Mouse (Mus musculus): ENCODE results near the gene Man1c1. TPM values are rescaled to one million over a fixed set of nuclear protein-coding genes. Genes with fewer than 3 reads are reported as not detected.

The Man1c1 gene
- polyA plus RNA-seq, 1 experiment from 2014 or later = 1.2 TPM

- Histone ChIP-seq H3K9ac (no peak overlapping the region), H3K4me2 (no peak overlapping the region), H3K27me3 (no peaks in the 10 kb centered on the region), H3K4me1 (replicated peaks) (0 out of 2 replicates have a peak, but pooled peaks cover 2% of the 10 kb centered on the region), H3K9me3 (replicated peaks) (no peaks in the 10 kb centered on the region), H3K27ac (no peak overlapping the region), H3K4me3 (replicated peaks) (no peak overlapping the region), H3K36me3 (no peaks in the 10 kb centered on the region)
- WGBS (ENCODE audit: insufficient replicate concordance) = 46% methylated on average over 13 of the region's 13 CpGs
- DNase-seq = no peak
- ATAC-seq (ENCODE audit: low read depth) = no peak
Observed at GRCm38 (mm10) chr4:134618810-134619488, 85.1 kb downstream of the Man1c1 start.

- no peaks in the 10 kb centered on the region for H3K4me1 ChIP-seq (replicated peaks)
- H3K27ac ChIP-seq = no peak overlapping the region
- WGBS (ENCODE audit: insufficient replicate concordance) = 79% methylated on average over 4 of the region's 4 CpGs
- H3K4me3 ChIP-seq (replicated peaks) = no peak overlapping the region
- ATAC-seq (ENCODE audit: low read depth) (no peak), DNase-seq (no peak)
- H3K4me2 ChIP-seq = no peak overlapping the region
- H3K9me3 ChIP-seq (replicated peaks) = no peaks in the 10 kb centered on the region
- H3K27me3 ChIP-seq = no peaks in the 10 kb centered on the region
- no peaks in the 10 kb centered on the region for H3K36me3 ChIP-seq
- H3K9ac ChIP-seq = no peak overlapping the region
Observed at GRCm38 (mm10) chr4:134617779-134618178, 86.3 kb downstream of the Man1c1 start.

- H3K36me3 ChIP-seq = no peaks in the 10 kb centered on the region
- 80% methylated on average over 15 of the region's 15 CpGs for WGBS (ENCODE audit: insufficient replicate concordance)
- no peak overlapping the region for H3K4me2 ChIP-seq
- no peak overlapping the region for H3K9ac ChIP-seq
- H3K27ac ChIP-seq = no peak overlapping the region
- no peaks in the 10 kb centered on the region for H3K9me3 ChIP-seq (replicated peaks)
- ATAC-seq (ENCODE audit: low read depth) = no peak
- H3K4me3 ChIP-seq (replicated peaks) = no peak overlapping the region
- H3K27me3 ChIP-seq = no peaks in the 10 kb centered on the region
- DNase-seq = no peak
- peaks cover 6% of the 10 kb centered on the region; the same call in 1 of the 2 replicates for H3K4me1 ChIP-seq (replicated peaks)
Observed at GRCm38 (mm10) chr4:134615929-134616625, 88.0 kb downstream of the Man1c1 start.

GRCm38 (mm10) chr4:134612070-134612667 is 91.9 kb downstream of the Man1c1 start:
- DNase-seq = no peak
- H3K9me3 ChIP-seq (replicated peaks) = no peaks in the 10 kb centered on the region
- peak; percentile 47; the same call in 1 of the 2 replicates for ATAC-seq (ENCODE audit: low read depth)
- peaks cover 6% of the 10 kb centered on the region; the same call in 1 of the 2 replicates for H3K4me1 ChIP-seq (replicated peaks)
- H3K27me3 ChIP-seq = no peaks in the 10 kb centered on the region
- no peak overlapping the region for H3K9ac ChIP-seq
- 47% methylated on average over 16 of the region's 16 CpGs for WGBS (ENCODE audit: insufficient replicate concordance)
- no peak overlapping the region for H3K4me2 ChIP-seq
- H3K36me3 ChIP-seq = no peaks in the 10 kb centered on the region
- no peak overlapping the region for H3K27ac ChIP-seq
- no peak overlapping the region for H3K4me3 ChIP-seq (replicated peaks)

GRCm38 (mm10) chr4:134610616-134611015 is 93.5 kb downstream of the Man1c1 start:
- 78% methylated on average over 3 of the region's 3 CpGs for WGBS (ENCODE audit: insufficient replicate concordance)
- Histone ChIP-seq H3K9me3 (replicated peaks) (no peaks in the 10 kb centered on the region), H3K4me3 (replicated peaks) (no peak overlapping the region), H3K36me3 (no peaks in the 10 kb centered on the region), H3K27me3 (no peaks in the 10 kb centered on the region), H3K9ac (no peak overlapping the region), H3K4me2 (no peak overlapping the region), H3K4me1 (replicated peaks) (peaks cover 17% of the 10 kb centered on the region), H3K27ac (no peak overlapping the region)
- no peak for ATAC-seq (ENCODE audit: low read depth)
- DNase-seq = no peak

- Histone ChIP-seq H3K4me3 (replicated peaks) (no peak overlapping the region), H3K27ac (no peak overlapping the region), H3K27me3 (peaks cover 7% of the 10 kb centered on the region; the same call in 1 of the 2 replicates), H3K4me1 (replicated peaks) (peaks cover 32% of the 10 kb centered on the region), H3K36me3 (no peaks in the 10 kb centered on the region), H3K4me2 (no peak overlapping the region), H3K9me3 (replicated peaks) (no peaks in the 10 kb centered on the region), H3K9ac (no peak overlapping the region)
- no peak for DNase-seq
- 52% methylated on average over 5 of the region's 5 CpGs for WGBS (ENCODE audit: insufficient replicate concordance)
- no peak for ATAC-seq (ENCODE audit: low read depth)
Observed at GRCm38 (mm10) chr4:134607679-134608078, 96.4 kb downstream of the Man1c1 start.

GRCm38 (mm10) chr4:134606054-134606453 is 98.0 kb downstream of the Man1c1 start:
- H3K4me3 ChIP-seq (replicated peaks) = no peak overlapping the region
- 14% methylated on average over 5 of the region's 5 CpGs for WGBS (ENCODE audit: insufficient replicate concordance)
- no peak for ATAC-seq (ENCODE audit: low read depth)

GRCm38 (mm10) chr4:134604472-134604871 is 99.6 kb downstream of the Man1c1 start:
- H3K27me3 ChIP-seq = peaks cover 9% of the 10 kb centered on the region; the same call in 1 of the 2 replicates
- no peak overlapping the region for H3K9ac ChIP-seq
- peaks cover 47% of the 10 kb centered on the region for H3K4me1 ChIP-seq (replicated peaks)
- no peaks in the 10 kb centered on the region for H3K36me3 ChIP-seq
- H3K27ac ChIP-seq = no peak overlapping the region
- WGBS (ENCODE audit: insufficient replicate concordance) = 45% methylated on average over 4 of the region's 4 CpGs
- ATAC-seq (ENCODE audit: low read depth) (no peak), DNase-seq (no peak)
- no peak overlapping the region for H3K4me3 ChIP-seq (replicated peaks)
- no peak overlapping the region for H3K4me2 ChIP-seq
- H3K9me3 ChIP-seq (replicated peaks) = no peaks in the 10 kb centered on the region

More at GRCm38 (mm10) chr4:134606054-134606453, 98.0 kb downstream of the Man1c1 start:
- H3K4me1 ChIP-seq (replicated peaks) = peaks cover 42% of the 10 kb centered on the region
- DNase-seq = no peak
- no peak overlapping the region for H3K9ac ChIP-seq
- H3K27me3 ChIP-seq = peaks cover 9% of the 10 kb centered on the region; the same call in 1 of the 2 replicates
- H3K9me3 ChIP-seq (replicated peaks) = no peaks in the 10 kb centered on the region
- H3K4me2 ChIP-seq = no peak overlapping the region
- no peak overlapping the region for H3K27ac ChIP-seq
- H3K36me3 ChIP-seq = no peaks in the 10 kb centered on the region

GRCm38 (mm10) chr4:134603553-134603952 is 100.5 kb downstream of the Man1c1 start:
- no peak overlapping the region for H3K9ac ChIP-seq
- H3K4me3 ChIP-seq (replicated peaks) = no peak overlapping the region
- ATAC-seq (ENCODE audit: low read depth) = no peak
- H3K27me3 ChIP-seq = peaks cover 9% of the 10 kb centered on the region; the same call in 1 of the 2 replicates
- no peaks in the 10 kb centered on the region for H3K9me3 ChIP-seq (replicated peaks)
- H3K4me1 ChIP-seq (replicated peaks) = peaks cover 49% of the 10 kb centered on the region
- H3K36me3 ChIP-seq = no peaks in the 10 kb centered on the region
- no peak overlapping the region for H3K27ac ChIP-seq
- DNase-seq = no peak
- 21% methylated on average over 5 of the region's 5 CpGs for WGBS (ENCODE audit: insufficient replicate concordance)
- no peak overlapping the region for H3K4me2 ChIP-seq

- H3K4me3 ChIP-seq (replicated peaks) = no peak overlapping the region
- no peaks in the 10 kb centered on the region for H3K36me3 ChIP-seq
- peak overlapping the region; percentile 32 for H3K4me2 ChIP-seq
- ATAC-seq (ENCODE audit: low read depth) (no peak), DNase-seq (no peak)
- H3K27ac ChIP-seq = no peak overlapping the region
- 17% methylated on average over 3 of the region's 3 CpGs for WGBS (ENCODE audit: insufficient replicate concordance)
- H3K9me3 ChIP-seq (replicated peaks) = no peaks in the 10 kb centered on the region
- H3K27me3 ChIP-seq = peaks cover 9% of the 10 kb centered on the region; the same call in 1 of the 2 replicates
- peaks cover 49% of the 10 kb centered on the region for H3K4me1 ChIP-seq (replicated peaks)
- H3K9ac ChIP-seq = 0 out of 2 replicates have a peak overlapping the region, but pooled peaks have one; percentile 3
Observed at GRCm38 (mm10) chr4:134602610-134603009, 101.5 kb downstream of the Man1c1 start.

- H3K9ac ChIP-seq = 0 out of 2 replicates have a peak overlapping the region, but pooled peaks have one; percentile 3
- peaks cover 9% of the 10 kb centered on the region; the same call in 1 of the 2 replicates for H3K27me3 ChIP-seq
- ATAC-seq (ENCODE audit: low read depth) (peak; percentile 79), DNase-seq (peak; percentile 35)
- no peak overlapping the region for H3K4me3 ChIP-seq (replicated peaks)
- H3K4me1 ChIP-seq (replicated peaks) = peaks cover 54% of the 10 kb centered on the region
- peak overlapping the region; percentile 51 for H3K27ac ChIP-seq
- no peaks in the 10 kb centered on the region for H3K9me3 ChIP-seq (replicated peaks)
- 15% methylated on average over 7 of the region's 7 CpGs for WGBS (ENCODE audit: insufficient replicate concordance)
- H3K4me2 ChIP-seq = peak overlapping the region; percentile 32
- H3K36me3 ChIP-seq = no peaks in the 10 kb centered on the region
Observed at GRCm38 (mm10) chr4:134601981-134602380, 102.1 kb downstream of the Man1c1 start.

Measured in liver, embryonic 13.5 days (tissue).